Mouse (Mus musculus) forebrain, embryonic 11.5 days (tissue): ENCODE results near the gene Zbtb11. TPM values are rescaled to one million over a fixed set of nuclear protein-coding genes. Genes with fewer than 3 reads are reported as not detected.

Source experiments
- ATAC-seq: fragments of 200-750 bp; cut with Nextera tagmentation; replicated peaks from 2 replicates; pipeline ENCODE4 v1.8.0; 2017; ENCODE audit warnings: moderate TSS enrichment; ENCODE audit not compliant: low FRiP score
- DNase-seq: peaks from one replicate; pipeline ENCODE4 v3.0.0-alpha.2; 2017; ENCODE audit warnings: low spot score
- H3K27ac ChIP-seq: fragments of 300-500 bp; sonication (generic); 2 replicates; pipeline ENCODE4 v1.5.1; 2014; ENCODE audit warnings: low read depth, low read length
- H3K27me3 ChIP-seq: fragments of 300-500 bp; sonication (generic); 2 replicates; pipeline ENCODE4 v1.6.1; 2014; ENCODE audit warnings: mild to moderate bottlenecking, low read length, mixed read lengths; ENCODE audit not compliant: control insufficient read depth, insufficient read depth
- H3K36me3 ChIP-seq: fragments of 300-500 bp; sonication (generic); 2 replicates; pipeline ENCODE4 v1.6.1; 2014; ENCODE audit warnings: mild to moderate bottlenecking, low read length, moderate library complexity, mixed read lengths; ENCODE audit not compliant: control insufficient read depth, insufficient read depth
- H3K4me1 ChIP-seq: fragments of 300-500 bp; sonication (generic); replicated peaks from 2 replicates; pipeline ENCODE4 v1.6.1; 2014; ENCODE audit warnings: low read length, mixed read lengths; ENCODE audit not compliant: control insufficient read depth, insufficient read depth
- H3K4me2 ChIP-seq: fragments of 300-500 bp; sonication (generic); 2 replicates; pipeline ENCODE4 v1.6.1; 2014; ENCODE audit warnings: low read depth, mild to moderate bottlenecking, low read length, moderate library complexity, mixed read lengths; ENCODE audit not compliant: severe bottlenecking
- H3K4me3 ChIP-seq: fragments of 300-500 bp; sonication (generic); 2 replicates; pipeline ENCODE4 v1.5.1; 2014; ENCODE audit warnings: low read depth, low read length
- H3K9ac ChIP-seq: fragments of 300-500 bp; sonication (generic); 2 replicates; pipeline ENCODE4 v1.6.1; 2014; ENCODE audit warnings: low read length
- H3K9me3 ChIP-seq: fragments of 300-500 bp; sonication (generic); 2 replicates; pipeline ENCODE4 v1.6.1; 2016; ENCODE audit warnings: low read length, mixed read lengths; ENCODE audit not compliant: control insufficient read depth
- WGBS: fragments of 180-500 bp; shearing (Covaris S2); extraction: QIAGEN DNeasy Blood & Tissue Kit; methylation state at CpG from one replicate; pipeline ENCODE4 v1.1.7; 2014; 5-methylcytosine and 5-hydroxymethylcytosine counted together
- polyA plus RNA-seq: library from polyadenylated mRNA; unstranded; fragments of >200 nt; fragmentation: Nextera tagmentation; extraction: Ambion mirVana; gene quantifications from 2 replicates; pipeline ENCODE4 v1.2.1, GENCODE M21; 2014

Gene Zbtb11
- 19.1 and 21.7 TPM in 2 replicates for polyA plus RNA-seq

DNA sequence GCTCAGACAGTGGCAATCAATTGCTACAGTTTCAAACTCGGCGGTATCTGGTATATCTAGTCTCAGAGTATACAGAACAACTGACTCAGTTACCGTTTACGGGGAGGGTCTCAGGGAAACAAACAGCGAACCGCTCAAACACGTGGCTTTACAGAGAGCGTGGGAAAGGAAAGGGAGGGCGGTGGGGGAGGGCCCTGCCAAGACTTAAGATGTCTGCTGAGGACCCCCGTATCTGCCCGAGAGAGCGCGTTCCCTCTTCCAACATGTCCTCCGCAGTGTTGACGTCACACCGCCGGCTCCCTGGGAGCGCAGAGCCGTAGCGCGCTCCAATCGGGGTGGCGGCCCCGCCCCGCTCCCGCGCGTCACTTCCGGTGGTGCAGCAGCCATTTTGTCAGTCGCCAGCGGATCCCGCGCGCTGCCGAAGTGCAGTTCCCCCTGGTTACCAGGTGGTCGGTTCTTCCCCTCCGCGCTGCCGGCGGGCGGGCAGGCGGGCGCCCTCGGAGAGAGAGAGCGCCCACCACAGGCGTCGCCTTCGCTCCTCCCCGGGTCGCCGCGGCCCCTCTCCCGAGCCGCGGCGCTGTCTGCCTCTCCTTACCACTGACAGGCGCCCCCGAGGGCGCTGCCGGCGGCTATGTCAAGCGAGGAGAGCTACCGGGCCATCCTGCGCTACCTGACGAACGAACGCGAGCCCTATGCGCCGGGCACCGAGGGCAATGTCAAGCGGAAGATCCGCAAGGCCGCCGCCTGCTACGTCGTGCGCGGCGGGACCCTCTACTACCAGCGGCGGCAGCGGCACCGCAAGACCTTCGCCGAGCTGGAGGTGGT is at the start of gene Zbtb11:
TSS of gene Zbtb11 (plus strand) at position 453 of the 825 bp plus-strand sequence.
- Histone ChIP-seq H3K9ac (peak within 1 kb of the TSS; percentile 87), H3K36me3 (peaks cover 14% of the 10 kb centered on the region; the same call in 1 of the 2 replicates), H3K9me3 (no peaks in the 10 kb centered on the region), H3K4me1 (peaks cover 10% of the 10 kb centered on the region; the same call in 1 of the 2 replicates), H3K27ac (peak within 1 kb of the TSS; percentile 77), H3K4me3 (peak within 1 kb of the TSS; percentile 99), H3K4me2 (peak within 1 kb of the TSS; percentile 60), H3K27me3 (no peaks in the 10 kb centered on the region)
- under 1% methylated on average over 78 of the region's 86 CpGs for WGBS
- DNase-seq (peak; percentile 100), ATAC-seq (peak; percentile 98)

DNA sequence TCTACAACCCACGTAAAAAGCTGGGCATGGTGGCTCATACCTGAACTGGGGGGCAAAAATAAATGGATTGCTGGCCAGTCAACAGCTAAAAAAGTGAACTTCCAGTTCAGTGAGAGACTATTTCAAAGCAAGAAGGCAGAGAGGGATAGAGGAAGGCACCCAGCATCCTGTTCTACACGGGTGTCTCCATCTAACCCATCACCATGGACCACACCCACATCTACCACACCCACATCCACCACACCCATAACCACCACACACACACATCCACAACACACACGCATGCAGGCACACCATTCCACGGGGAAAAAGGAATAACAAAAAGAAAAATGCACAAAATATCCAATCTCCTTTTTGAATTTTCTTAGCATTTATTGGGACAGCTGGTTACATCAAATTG is 49.7 kb upstream of the Zbtb11 start:
- no peak for DNase-seq
- no peak for ATAC-seq
- 92% methylated on average over 4 of the region's 4 CpGs for WGBS
- Histone ChIP-seq H3K27ac (no peak overlapping the region), H3K36me3 (peaks cover 2% of the 10 kb centered on the region; the same call in 1 of the 2 replicates), H3K4me1 (no peaks in the 10 kb centered on the region), H3K9ac (no peak overlapping the region), H3K4me2 (no peak overlapping the region), H3K27me3 (no peaks in the 10 kb centered on the region), H3K4me3 (no peak overlapping the region), H3K9me3 (no peaks in the 10 kb centered on the region)

GRCm38 (mm10) chr16:55933681-55934343 is 39.9 kb upstream of the Zbtb11 start:
- Histone ChIP-seq H3K36me3 (peaks cover 2% of the 10 kb centered on the region; the same call in 1 of the 2 replicates), H3K27ac (peak overlapping the region; percentile 39; the same call in 1 of the 2 replicates), H3K4me2 (peak overlapping the region; percentile 65), H3K4me1 (no peaks in the 10 kb centered on the region), H3K9me3 (no peaks in the 10 kb centered on the region), H3K4me3 (peak overlapping the region; percentile 75), H3K9ac (peak overlapping the region; percentile 80), H3K27me3 (no peaks in the 10 kb centered on the region)
- DNase-seq (peak; percentile 76), ATAC-seq (peak; percentile 58)
- WGBS: under 1% methylated on average over 32 of the region's 32 CpGs

DNA sequence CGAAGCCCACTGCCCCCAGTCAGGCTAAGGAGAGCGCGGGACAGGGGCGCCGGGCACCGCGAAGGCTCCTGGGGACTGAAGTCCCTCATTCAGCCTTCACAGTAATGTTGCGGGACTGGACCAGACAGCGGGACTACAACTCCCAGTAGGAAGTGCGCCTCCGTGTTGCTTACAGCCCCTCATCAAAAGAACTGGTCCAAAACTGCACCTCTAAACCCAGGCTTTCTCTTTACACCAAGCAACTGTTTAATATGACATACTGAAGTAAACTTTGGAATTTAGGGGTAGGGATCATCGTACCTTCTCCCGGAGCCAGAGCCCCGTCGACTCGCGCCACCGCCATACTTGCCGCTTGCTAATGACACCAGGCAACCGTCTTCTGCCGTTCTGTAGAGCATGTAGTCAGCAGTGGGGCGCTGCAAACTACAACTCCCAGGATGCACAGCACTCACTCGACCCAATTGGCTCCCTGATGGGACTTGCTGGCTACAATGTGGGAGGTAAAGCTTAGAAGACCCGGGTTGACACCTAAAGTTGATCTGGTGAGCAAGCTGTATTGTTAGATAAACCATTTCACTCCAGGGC is 39.1 kb upstream of the Zbtb11 start, which contains the start of gene Cep97:
TSS of gene Cep97 (minus strand) at position 403 of the 585 bp plus-strand sequence.
- ATAC-seq: peak; percentile 99

GRCm38 (mm10) chr16:55938761-55939160 is 34.9 kb upstream of the Zbtb11 start:
- DNase-seq: no peak
- no peaks in the 10 kb centered on the region for H3K36me3 ChIP-seq
- ATAC-seq: no peak
- H3K27me3 ChIP-seq: no peaks in the 10 kb centered on the region
- H3K9ac ChIP-seq: no peak overlapping the region
- H3K27ac ChIP-seq: no peak overlapping the region
- H3K4me1 ChIP-seq: no peaks in the 10 kb centered on the region
- WGBS: 86% methylated on average over 4 of the region's 4 CpGs
- no peak overlapping the region for H3K4me3 ChIP-seq
- no peaks in the 10 kb centered on the region for H3K9me3 ChIP-seq
- no peak overlapping the region for H3K4me2 ChIP-seq

More for the DNA sequence above, 39.1 kb upstream of the Zbtb11 start, which contains the start of gene Cep97:
- WGBS: under 1% methylated on average over 24 of the region's 24 CpGs
- no peaks in the 10 kb centered on the region for H3K36me3 ChIP-seq
- H3K27me3 ChIP-seq: no peaks in the 10 kb centered on the region
- H3K9me3 ChIP-seq: no peaks in the 10 kb centered on the region
- H3K9ac ChIP-seq: peak within 1 kb of the TSS; percentile 80
- DNase-seq: peak; percentile 92
- H3K4me2 ChIP-seq: peak within 1 kb of the TSS; percentile 65
- H3K4me3 ChIP-seq: peak within 1 kb of the TSS; percentile 75
- H3K4me1 ChIP-seq: no peaks in the 10 kb centered on the region
- peak within 1 kb of the TSS; percentile 39; the same call in 1 of the 2 replicates for H3K27ac ChIP-seq

DNA sequence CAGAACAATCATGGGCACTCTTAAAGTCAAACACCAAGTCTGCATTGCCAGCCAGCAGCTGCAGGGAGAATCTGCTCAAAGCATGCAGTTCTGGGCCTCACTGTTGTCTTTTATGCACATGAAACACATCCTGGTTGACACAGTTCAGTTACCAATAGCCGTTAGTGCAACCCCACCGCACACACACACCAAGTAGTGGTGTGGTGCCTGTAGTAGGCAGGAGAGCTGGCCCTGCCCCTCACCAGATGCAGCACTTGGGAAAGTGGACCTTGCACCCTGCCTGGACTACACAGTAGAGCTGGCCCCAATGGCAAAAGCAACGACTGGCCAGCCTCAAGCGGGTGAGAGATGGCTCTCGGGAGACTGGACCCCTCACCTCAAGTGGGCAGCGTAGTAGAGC is 34.0 kb upstream of the Zbtb11 start:
- no peaks in the 10 kb centered on the region for H3K9me3 ChIP-seq
- H3K4me3 ChIP-seq: no peak overlapping the region
- WGBS: 87% methylated on average over 6 of the region's 6 CpGs
- no peaks in the 10 kb centered on the region for H3K36me3 ChIP-seq
- DNase-seq (no peak), ATAC-seq (no peak)
- no peak overlapping the region for H3K9ac ChIP-seq
- no peaks in the 10 kb centered on the region for H3K27me3 ChIP-seq
- H3K27ac ChIP-seq: no peak overlapping the region
- H3K4me2 ChIP-seq: no peak overlapping the region
- H3K4me1 ChIP-seq: no peaks in the 10 kb centered on the region

- Histone ChIP-seq H3K9ac (no peak overlapping the region), H3K4me1 (no peaks in the 10 kb centered on the region), H3K4me2 (no peak overlapping the region), H3K36me3 (no peaks in the 10 kb centered on the region), H3K4me3 (no peak overlapping the region), H3K27ac (no peak overlapping the region), H3K9me3 (no peaks in the 10 kb centered on the region), H3K27me3 (no peaks in the 10 kb centered on the region)
- no peak for ATAC-seq
- 94% methylated on average over 4 of the region's 4 CpGs for WGBS
- no peak for DNase-seq
Observed at GRCm38 (mm10) chr16:55940781-55941180, 32.9 kb upstream of the Zbtb11 start.

GRCm38 (mm10) chr16:55947266-55947665 is 26.4 kb upstream of the Zbtb11 start:
- DNase-seq (no peak), ATAC-seq (no peak)
- H3K27ac ChIP-seq: no peak overlapping the region
- WGBS: 88% methylated on average over 3 of the region's 3 CpGs
- H3K27me3 ChIP-seq: no peaks in the 10 kb centered on the region
- H3K36me3 ChIP-seq: no peaks in the 10 kb centered on the region
- no peak overlapping the region for H3K4me2 ChIP-seq
- H3K4me1 ChIP-seq: no peaks in the 10 kb centered on the region
- H3K4me3 ChIP-seq: no peak overlapping the region
- H3K9ac ChIP-seq: no peak overlapping the region
- no peaks in the 10 kb centered on the region for H3K9me3 ChIP-seq
